Mouse (Mus musculus): ENCODE results near the gene Clcn5. TPM values are rescaled to one million over a fixed set of nuclear protein-coding genes. Genes with fewer than 3 reads are reported as not detected.
A peak's percentile ranks its signal among the peaks of the same experiment; 100 is the strongest.

The Clcn5 gene
- polyA plus RNA-seq, 1 experiment from 2014 or later: 9.9 TPM

GRCm38 (mm10) chrX:7168799-7169198 lies 150.4 kb downstream of the Clcn5 start:
- no peak overlapping the region for H3K4me3 ChIP-seq (ENCODE audit: low read length)
- H3K27ac ChIP-seq (ENCODE audit: low read length): no peak overlapping the region
- no peaks in the 10 kb centered on the region for H3K4me1 ChIP-seq (replicated peaks; ENCODE audit: control insufficient read depth, insufficient read depth, low read length)
- no peak for ATAC-seq (ENCODE audit: low read depth)
- no peaks in the 10 kb centered on the region for H3K27me3 ChIP-seq (ENCODE audit: control insufficient read depth, insufficient read depth, low read depth, low read length)
- WGBS: 71% methylated on average over 5 of the region's 5 CpGs
- no peaks in the 10 kb centered on the region for H3K9me3 ChIP-seq (ENCODE audit: control insufficient read depth, low read length)
- H3K9ac ChIP-seq (ENCODE audit: low read length): no peak overlapping the region
- no peak overlapping the region for H3K4me2 ChIP-seq (ENCODE audit: low read depth, low read length)
- no peaks in the 10 kb centered on the region for H3K36me3 ChIP-seq (ENCODE audit: control insufficient read depth, insufficient read depth, low read length)

GRCm38 (mm10) chrX:7157976-7158375 lies 161.2 kb downstream of the Clcn5 start:
- no peaks in the 10 kb centered on the region for H3K36me3 ChIP-seq (ENCODE audit: control insufficient read depth, insufficient read depth, low read length)
- 76% methylated on average over 3 of the region's 3 CpGs for WGBS
- no peak overlapping the region for H3K27ac ChIP-seq (ENCODE audit: low read length)
- H3K4me2 ChIP-seq (ENCODE audit: low read depth, low read length): no peak overlapping the region
- no peak overlapping the region for H3K4me3 ChIP-seq (ENCODE audit: low read length)
- H3K27me3 ChIP-seq (ENCODE audit: control insufficient read depth, insufficient read depth, low read depth, low read length): no peaks in the 10 kb centered on the region
- H3K9me3 ChIP-seq (ENCODE audit: control insufficient read depth, low read length): no peaks in the 10 kb centered on the region
- no peak overlapping the region for H3K9ac ChIP-seq (ENCODE audit: low read length)
- no peaks in the 10 kb centered on the region for H3K4me1 ChIP-seq (replicated peaks; ENCODE audit: control insufficient read depth, insufficient read depth, low read length)
- ATAC-seq (ENCODE audit: low read depth): no peak

GRCm38 (mm10) chrX:7156026-7156732 lies 163.0 kb downstream of the Clcn5 start:
- 75% methylated on average over 6 of the region's 6 CpGs for WGBS

GRCm38 (mm10) chrX:7150129-7150528 lies 169.0 kb downstream of the Clcn5 start:
- Histone ChIP-seq H3K27me3 (ENCODE audit: control insufficient read depth, insufficient read depth, low read depth, low read length) (no peaks in the 10 kb centered on the region), H3K4me1 (replicated peaks; ENCODE audit: control insufficient read depth, insufficient read depth, low read length) (no peaks in the 10 kb centered on the region), H3K36me3 (ENCODE audit: control insufficient read depth, insufficient read depth, low read length) (no peaks in the 10 kb centered on the region), H3K9ac (ENCODE audit: low read length) (no peak overlapping the region), H3K4me3 (ENCODE audit: low read length) (no peak overlapping the region), H3K9me3 (ENCODE audit: control insufficient read depth, low read length) (no peaks in the 10 kb centered on the region), H3K27ac (ENCODE audit: low read length) (no peak overlapping the region), H3K4me2 (ENCODE audit: low read depth, low read length) (no peak overlapping the region)
- ATAC-seq (ENCODE audit: low read depth): no peak
- WGBS: 75% methylated on average over 4 of the region's 4 CpGs

More at GRCm38 (mm10) chrX:7156026-7156732, 163.0 kb downstream of the Clcn5 start:
- H3K4me3 ChIP-seq (ENCODE audit: low read length): no peak overlapping the region
- ATAC-seq (ENCODE audit: low read depth): no peak
- no peak overlapping the region for H3K4me2 ChIP-seq (ENCODE audit: low read depth, low read length)
- H3K27me3 ChIP-seq (ENCODE audit: control insufficient read depth, insufficient read depth, low read depth, low read length): no peaks in the 10 kb centered on the region
- no peak overlapping the region for H3K9ac ChIP-seq (ENCODE audit: low read length)
- H3K4me1 ChIP-seq (replicated peaks; ENCODE audit: control insufficient read depth, insufficient read depth, low read length): no peaks in the 10 kb centered on the region
- H3K9me3 ChIP-seq (ENCODE audit: control insufficient read depth, low read length): no peaks in the 10 kb centered on the region
- no peaks in the 10 kb centered on the region for H3K36me3 ChIP-seq (ENCODE audit: control insufficient read depth, insufficient read depth, low read length)
- no peak overlapping the region for H3K27ac ChIP-seq (ENCODE audit: low read length)

GRCm38 (mm10) chrX:7146156-7146555 lies 173.0 kb downstream of the Clcn5 start:
- Histone ChIP-seq H3K4me1 (replicated peaks; ENCODE audit: control insufficient read depth, insufficient read depth, low read length) (no peaks in the 10 kb centered on the region), H3K27me3 (ENCODE audit: control insufficient read depth, insufficient read depth, low read depth, low read length) (no peaks in the 10 kb centered on the region), H3K4me3 (ENCODE audit: low read length) (no peak overlapping the region), H3K36me3 (ENCODE audit: control insufficient read depth, insufficient read depth, low read length) (no peaks in the 10 kb centered on the region), H3K27ac (ENCODE audit: low read length) (no peak overlapping the region), H3K4me2 (ENCODE audit: low read depth, low read length) (no peak overlapping the region), H3K9ac (ENCODE audit: low read length) (no peak overlapping the region), H3K9me3 (ENCODE audit: control insufficient read depth, low read length) (no peaks in the 10 kb centered on the region)
- 41% methylated on average over 7 of the region's 7 CpGs for WGBS
- ATAC-seq (ENCODE audit: low read depth): no peak

- Histone ChIP-seq H3K9ac (ENCODE audit: low read length) (no peak overlapping the region), H3K27me3 (ENCODE audit: control insufficient read depth, insufficient read depth, low read depth, low read length) (no peaks in the 10 kb centered on the region), H3K9me3 (ENCODE audit: control insufficient read depth, low read length) (no peaks in the 10 kb centered on the region), H3K4me1 (replicated peaks; ENCODE audit: control insufficient read depth, insufficient read depth, low read length) (no peaks in the 10 kb centered on the region), H3K4me2 (ENCODE audit: low read depth, low read length) (no peak overlapping the region), H3K36me3 (ENCODE audit: control insufficient read depth, insufficient read depth, low read length) (no peaks in the 10 kb centered on the region), H3K4me3 (ENCODE audit: low read length) (no peak overlapping the region), H3K27ac (ENCODE audit: low read length) (no peak overlapping the region)
- WGBS: 69% methylated on average over 4 of the region's 4 CpGs
- no peak for ATAC-seq (ENCODE audit: low read depth)
Measured at GRCm38 (mm10) chrX:7121618-7122280, 197.4 kb downstream of the Clcn5 start.

GRCm38 (mm10) chrX:7114885-7115284 lies 204.3 kb downstream of the Clcn5 start:
- no peaks in the 10 kb centered on the region for H3K9me3 ChIP-seq (ENCODE audit: control insufficient read depth, low read length)
- no peak overlapping the region for H3K9ac ChIP-seq (ENCODE audit: low read length)
- H3K4me2 ChIP-seq (ENCODE audit: low read depth, low read length): no peak overlapping the region
- H3K4me1 ChIP-seq (replicated peaks; ENCODE audit: control insufficient read depth, insufficient read depth, low read length): no peaks in the 10 kb centered on the region
- H3K4me3 ChIP-seq (ENCODE audit: low read length): no peak overlapping the region
- H3K36me3 ChIP-seq (ENCODE audit: control insufficient read depth, insufficient read depth, low read length): no peaks in the 10 kb centered on the region
- no peak overlapping the region for H3K27ac ChIP-seq (ENCODE audit: low read length)
- no peak for ATAC-seq (ENCODE audit: low read depth)
- 68% methylated on average over 3 of the region's 3 CpGs for WGBS
- H3K27me3 ChIP-seq (ENCODE audit: control insufficient read depth, insufficient read depth, low read depth, low read length): no peaks in the 10 kb centered on the region

MicroRNAs within 50 kb of the gene (microRNA counts, 519-probe panel; counts per million panel counts)
- microRNA mmu-miR-188-3p (3,690 counts per million, percentile 75 among the panel's probes with 10 or more counts), microRNA mmu-miR-188-5p (not detected), microRNA mmu-miR-362-3p (3,358 counts per million, percentile 65 among the panel's probes with 10 or more counts), microRNA mmu-miR-362-5p (2,880 counts per million, percentile 55 among the panel's probes with 10 or more counts), microRNA mmu-miR-500 (1,532 counts per million, percentile 21 among the panel's probes with 10 or more counts), microRNA mmu-miR-501-3p (2,209 counts per million, percentile 38 among the panel's probes with 10 or more counts), microRNA mmu-miR-501-5p (1,974 counts per million, percentile 33 among the panel's probes with 10 or more counts), microRNA mmu-miR-532-3p (2,791 counts per million, percentile 52 among the panel's probes with 10 or more counts), microRNA mmu-miR-532-5p (3,697 counts per million, percentile 75 among the panel's probes with 10 or more counts)

Small RNAs within 50 kb of the gene (microRNA-seq; reads per million reads assigned to microRNA genes)
- gene Mir188 (1,156 reads per million, percentile 75 among the genes with 10 or more reads in this experiment), gene Mir362 (114 reads per million, percentile 53 among the genes with 10 or more reads in this experiment), gene Mir500 (157 reads per million, percentile 55 among the genes with 10 or more reads in this experiment), gene Mir501 (446 reads per million, percentile 68 among the genes with 10 or more reads in this experiment), gene Mir532 (1,576 reads per million, percentile 79 among the genes with 10 or more reads in this experiment)

Other genes starting within 250 kb of the Clcn5 start
- 0.55 and 0.64 TPM in 2 replicates for gene Usp27x, start 56.5 kb upstream of the Clcn5 start, polyA plus RNA-seq (2015; fragmentation: Nextera tagmentation; extraction: Ambion mirVana)

Data from lung, embryonic 16.5 days (tissue).